Mouse (Mus musculus): Measurements from ENCODE around the gene Ndufa4l2. TPM values are rescaled to one million over a fixed set of nuclear protein-coding genes. Genes with fewer than 3 reads are reported as not detected.
A peak's percentile ranks its signal among the peaks of the same experiment; 100 is the strongest.

The Ndufa4l2 gene
- polyA plus RNA-seq, 1 experiment from 2014 or later = 24.4 TPM

GRCm38 (mm10) chr10:127527481-127527880, 12.7 kb downstream of the Ndufa4l2 start:
- peaks cover 96% of the 10 kb centered on the region for H3K27me3 ChIP-seq (replicated peaks)
- 4% methylated on average over 17 of the region's 17 CpGs for WGBS
- ATAC-seq (ENCODE audit: insufficient number of reproducible peaks, low FRiP score) = no peak
- no peaks in the 10 kb centered on the region for H3K36me3 ChIP-seq
- H3K4me3 ChIP-seq = no peak overlapping the region
- H3K9me3 ChIP-seq (replicated peaks) = no peaks in the 10 kb centered on the region
- H3K9ac ChIP-seq = no peak overlapping the region
- H3K4me2 ChIP-seq = no peak overlapping the region
- H3K27ac ChIP-seq (ENCODE audit: poor library complexity, severe bottlenecking) = no peak overlapping the region
- H3K4me1 ChIP-seq (replicated peaks) = peaks cover 12% of the 10 kb centered on the region

GRCm38 (mm10) chr10:127530945-127531344, 16.2 kb downstream of the Ndufa4l2 start:
- H3K4me3 ChIP-seq = no peak overlapping the region
- H3K4me1 ChIP-seq (replicated peaks) = peaks cover 24% of the 10 kb centered on the region
- no peak overlapping the region for H3K9ac ChIP-seq
- H3K27me3 ChIP-seq (replicated peaks) = peaks cover 100% of the 10 kb centered on the region
- H3K36me3 ChIP-seq = no peaks in the 10 kb centered on the region
- peak overlapping the region; percentile 17; the same call in 1 of the 2 replicates for H3K4me2 ChIP-seq
- H3K27ac ChIP-seq (ENCODE audit: poor library complexity, severe bottlenecking) = no peak overlapping the region
- no peaks in the 10 kb centered on the region for H3K9me3 ChIP-seq (replicated peaks)
- no peak for ATAC-seq (ENCODE audit: insufficient number of reproducible peaks, low FRiP score)
- WGBS = 3% methylated on average over 18 of the region's 25 CpGs

- peaks cover 100% of the 10 kb centered on the region for H3K27me3 ChIP-seq (replicated peaks)
- H3K36me3 ChIP-seq = no peaks in the 10 kb centered on the region
- WGBS = under 1% methylated on average over 4 of the region's 4 CpGs
- no peak overlapping the region for H3K9ac ChIP-seq
- H3K4me1 ChIP-seq (replicated peaks) = peaks cover 18% of the 10 kb centered on the region
- no peak for ATAC-seq (ENCODE audit: insufficient number of reproducible peaks, low FRiP score)
- H3K4me2 ChIP-seq = no peak overlapping the region
- H3K27ac ChIP-seq (ENCODE audit: poor library complexity, severe bottlenecking) = no peak overlapping the region
- H3K9me3 ChIP-seq (replicated peaks) = no peaks in the 10 kb centered on the region
- H3K4me3 ChIP-seq = no peak overlapping the region
These were observed 16.8 kb downstream of the Ndufa4l2 start for GRCm38 (mm10) chr10:127531548-127531947.

DNA sequence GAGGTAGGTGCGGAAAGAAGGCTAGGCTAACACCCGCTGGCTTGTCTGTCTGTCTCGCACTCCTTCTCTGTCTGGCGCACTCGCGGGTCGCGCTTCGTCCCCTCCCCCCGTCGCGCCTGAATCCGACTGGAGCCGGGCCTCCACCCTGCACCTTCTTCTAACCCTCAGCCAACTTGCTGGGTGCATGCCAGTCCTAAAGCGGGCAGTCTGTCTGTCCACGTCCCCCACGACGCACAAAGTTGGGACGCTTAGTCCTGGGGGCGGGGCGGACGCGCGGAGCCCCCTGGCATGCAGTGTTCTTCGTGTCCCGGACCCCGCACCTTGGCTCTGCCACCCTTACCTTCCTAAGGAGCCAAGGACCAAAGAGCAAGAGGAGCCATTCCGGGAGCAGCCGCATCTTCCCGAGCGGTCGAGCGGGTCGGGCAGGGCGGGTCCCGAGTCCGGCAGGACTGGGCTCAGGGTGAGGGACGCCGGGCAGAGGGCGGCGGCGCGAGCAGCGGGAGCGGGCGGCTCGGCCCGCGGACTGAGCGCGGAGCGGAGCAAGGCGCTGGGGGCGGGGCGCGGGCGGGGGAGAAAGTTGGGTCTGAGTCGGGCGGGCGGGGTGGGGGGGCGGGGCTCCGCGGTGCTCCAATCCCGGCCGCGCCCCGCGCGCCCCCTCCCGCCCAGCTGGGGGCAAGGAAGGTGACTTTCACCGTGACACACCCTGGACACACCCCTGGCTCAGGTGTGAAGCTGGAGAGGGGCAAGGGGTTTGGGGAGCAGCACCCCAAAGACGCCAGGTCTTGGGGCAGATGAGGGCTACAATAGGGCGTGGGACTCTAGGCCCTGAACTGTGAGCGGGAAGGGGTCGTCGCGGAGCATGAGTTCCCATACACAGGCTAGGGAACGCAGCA, 19.5 kb downstream of the Ndufa4l2 start, which contains the start of gene Nxph4:
Gene Nxph4, minus strand, starts transcription at position 524 of the 893 bp plus-strand sequence.
- Histone ChIP-seq H3K4me2 (peak within 1 kb of the TSS; percentile 84), H3K4me1 (replicated peaks) (peaks cover 16% of the 10 kb centered on the region), H3K27me3 (replicated peaks) (peaks cover 83% of the 10 kb centered on the region), H3K9ac (peak within 1 kb of the TSS; percentile 39; the same call in 1 of the 2 replicates), H3K27ac (ENCODE audit: poor library complexity, severe bottlenecking) (no peak within 1 kb of the TSS), H3K36me3 (peaks cover 2% of the 10 kb centered on the region; the same call in 1 of the 2 replicates), H3K9me3 (replicated peaks) (no peaks in the 10 kb centered on the region), H3K4me3 (peak within 1 kb of the TSS; percentile 48)
- under 1% methylated on average over 70 of the region's 78 CpGs for WGBS
- ATAC-seq (ENCODE audit: insufficient number of reproducible peaks, low FRiP score) = 0 out of 2 replicates have a peak, but pooled peaks have one; percentile 26

- H3K27me3 ChIP-seq (replicated peaks) = peaks cover 76% of the 10 kb centered on the region
- WGBS = 1% methylated on average over 30 of the region's 30 CpGs
- H3K9ac ChIP-seq = no peak overlapping the region
- peaks cover 8% of the 10 kb centered on the region; the same call in 1 of the 2 replicates for H3K36me3 ChIP-seq
- H3K4me1 ChIP-seq (replicated peaks) = peaks cover 16% of the 10 kb centered on the region
- ATAC-seq (ENCODE audit: insufficient number of reproducible peaks, low FRiP score) = no peak
- H3K9me3 ChIP-seq (replicated peaks) = no peaks in the 10 kb centered on the region
- peak overlapping the region; percentile 48 for H3K4me3 ChIP-seq
- no peak overlapping the region for H3K27ac ChIP-seq (ENCODE audit: poor library complexity, severe bottlenecking)
- H3K4me2 ChIP-seq = peak overlapping the region; percentile 84
These were observed 20.2 kb downstream of the Ndufa4l2 start for GRCm38 (mm10) chr10:127534929-127535384.

DNA sequence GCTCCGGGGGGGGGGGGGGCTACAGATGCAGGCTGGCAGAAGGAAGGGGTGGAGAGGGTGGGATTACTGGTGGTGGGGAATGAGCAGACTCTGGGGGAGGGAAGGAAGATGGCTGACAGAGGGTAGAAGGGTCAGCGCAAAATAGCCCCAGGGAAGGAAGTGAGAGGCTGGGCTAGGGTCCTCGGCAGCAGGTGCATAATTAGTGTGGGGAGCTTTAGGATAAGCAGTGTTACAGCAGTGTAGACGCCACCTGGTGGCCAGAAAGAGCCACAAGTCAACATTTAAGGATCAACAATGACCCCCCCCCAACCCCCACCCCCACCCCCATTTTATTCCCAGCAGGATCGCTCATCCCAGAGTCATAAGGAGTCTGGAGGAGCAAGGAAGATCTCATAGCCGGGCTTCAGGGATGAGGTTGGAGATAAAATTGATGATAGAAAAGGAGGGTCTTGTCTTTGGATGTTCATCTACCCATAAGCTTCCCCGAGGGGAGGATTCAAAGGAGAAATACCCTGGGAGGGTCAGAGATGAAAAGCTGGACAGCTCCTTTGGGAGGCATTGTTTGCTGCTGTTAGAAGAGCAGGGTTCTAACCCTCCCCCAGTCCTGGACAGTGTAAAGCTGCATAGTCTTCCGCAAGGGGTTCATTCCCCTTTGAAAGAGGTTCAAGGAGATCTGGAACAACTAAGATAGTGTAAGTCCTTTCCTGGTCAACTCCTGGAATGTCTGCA, 22.0 kb downstream of the Ndufa4l2 start:
- no peak for ATAC-seq (ENCODE audit: insufficient number of reproducible peaks, low FRiP score)
- Histone ChIP-seq H3K9ac (no peak overlapping the region), H3K4me1 (replicated peaks) (peaks cover 16% of the 10 kb centered on the region), H3K36me3 (peaks cover 25% of the 10 kb centered on the region), H3K4me3 (no peak overlapping the region), H3K4me2 (no peak overlapping the region), H3K9me3 (replicated peaks) (no peaks in the 10 kb centered on the region), H3K27ac (ENCODE audit: poor library complexity, severe bottlenecking) (no peak overlapping the region), H3K27me3 (replicated peaks) (peaks cover 58% of the 10 kb centered on the region)
- WGBS = 14% methylated on average over 8 of the region's 8 CpGs

GRCm38 (mm10) chr10:127537854-127538583, 23.3 kb downstream of the Ndufa4l2 start:
- no peak for ATAC-seq (ENCODE audit: insufficient number of reproducible peaks, low FRiP score)
- H3K9ac ChIP-seq = no peak overlapping the region

DNA sequence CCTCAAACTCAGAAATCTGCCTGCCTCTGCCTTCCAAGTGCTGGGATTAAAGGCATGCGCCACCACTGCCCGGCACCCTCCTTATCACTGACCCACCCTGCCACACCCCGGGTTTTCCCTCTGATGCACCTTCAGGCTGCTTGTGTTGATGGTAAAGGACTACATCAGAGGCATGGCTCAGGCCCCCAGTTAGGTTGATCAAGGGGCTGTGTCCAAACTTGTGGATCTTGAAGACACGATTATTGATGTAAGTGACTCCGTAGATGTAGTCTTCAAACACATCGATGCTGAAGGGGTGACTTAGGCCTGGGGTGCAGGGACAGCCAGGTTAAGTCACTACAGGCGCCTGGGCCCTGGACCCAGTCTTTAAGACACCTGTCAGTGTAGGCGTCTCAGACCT, 26.7 kb downstream of the Ndufa4l2 start:
- ATAC-seq (ENCODE audit: insufficient number of reproducible peaks, low FRiP score) = no peak
- Histone ChIP-seq H3K27me3 (replicated peaks) (peaks cover 10% of the 10 kb centered on the region), H3K4me3 (no peak overlapping the region), H3K9ac (no peak overlapping the region), H3K4me1 (replicated peaks) (no peaks in the 10 kb centered on the region), H3K9me3 (replicated peaks) (no peaks in the 10 kb centered on the region), H3K27ac (ENCODE audit: poor library complexity, severe bottlenecking) (no peak overlapping the region), H3K36me3 (peaks cover 68% of the 10 kb centered on the region), H3K4me2 (no peak overlapping the region)
- 89% methylated on average over 8 of the region's 8 CpGs for WGBS

More at GRCm38 (mm10) chr10:127537854-127538583, 23.3 kb downstream of the Ndufa4l2 start:
- peaks cover 45% of the 10 kb centered on the region for H3K27me3 ChIP-seq (replicated peaks)
- H3K27ac ChIP-seq (ENCODE audit: poor library complexity, severe bottlenecking) = no peak overlapping the region
- H3K9me3 ChIP-seq (replicated peaks) = no peaks in the 10 kb centered on the region
- WGBS = 24% methylated on average over 7 of the region's 7 CpGs
- no peak overlapping the region for H3K4me2 ChIP-seq
- H3K36me3 ChIP-seq = peaks cover 37% of the 10 kb centered on the region
- no peak overlapping the region for H3K4me3 ChIP-seq
- peaks cover 16% of the 10 kb centered on the region for H3K4me1 ChIP-seq (replicated peaks)

DNA sequence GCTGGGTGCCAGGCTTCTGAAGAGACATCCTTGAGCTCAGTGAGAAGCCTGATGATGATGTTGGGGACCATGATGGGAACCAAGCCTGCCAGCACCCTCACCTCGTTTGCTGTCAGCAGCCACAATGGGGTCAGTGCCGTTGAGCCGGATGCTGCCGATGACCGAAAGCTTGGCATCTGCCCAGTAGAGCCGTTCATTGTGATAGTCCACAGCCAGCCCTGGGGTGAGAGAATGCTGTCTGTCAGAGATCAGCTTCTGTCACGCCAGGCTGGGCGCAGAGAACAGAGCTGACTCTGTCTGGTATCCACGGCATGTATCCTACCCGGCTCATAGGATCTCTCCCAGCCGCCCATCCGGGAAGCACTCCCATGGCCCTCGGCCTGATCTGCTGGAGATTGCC, 27.3 kb downstream of the Ndufa4l2 start:
- Histone ChIP-seq H3K9ac (no peak overlapping the region), H3K4me1 (replicated peaks) (no peaks in the 10 kb centered on the region), H3K4me3 (no peak overlapping the region), H3K4me2 (no peak overlapping the region), H3K9me3 (replicated peaks) (no peaks in the 10 kb centered on the region), H3K27ac (ENCODE audit: poor library complexity, severe bottlenecking) (no peak overlapping the region), H3K36me3 (peaks cover 74% of the 10 kb centered on the region), H3K27me3 (replicated peaks) (peaks cover 5% of the 10 kb centered on the region; the same call in 1 of the 2 replicates)
- ATAC-seq (ENCODE audit: insufficient number of reproducible peaks, low FRiP score) = no peak
- 82% methylated on average over 13 of the region's 13 CpGs for WGBS

- H3K4me1 ChIP-seq (replicated peaks) = no peaks in the 10 kb centered on the region
- 49% methylated on average over 6 of the region's 6 CpGs for WGBS
- H3K9me3 ChIP-seq (replicated peaks) = no peaks in the 10 kb centered on the region
- peaks cover 80% of the 10 kb centered on the region for H3K36me3 ChIP-seq
- H3K27me3 ChIP-seq (replicated peaks) = peaks cover 1% of the 10 kb centered on the region; the same call in 1 of the 2 replicates
- no peak overlapping the region for H3K4me2 ChIP-seq
- H3K4me3 ChIP-seq = no peak overlapping the region
- H3K27ac ChIP-seq (ENCODE audit: poor library complexity, severe bottlenecking) = no peak overlapping the region
- no peak overlapping the region for H3K9ac ChIP-seq
- ATAC-seq (ENCODE audit: insufficient number of reproducible peaks, low FRiP score) = no peak
These were observed 28.0 kb downstream of the Ndufa4l2 start for GRCm38 (mm10) chr10:127542720-127543119.
